Mouse (Mus musculus) small intestine, adult 2 months (tissue): Measurements from ENCODE around the gene Muc5ac. TPM values are rescaled to one million over a fixed set of nuclear protein-coding genes. Genes with fewer than 3 reads are reported as not detected.
"Not testable (repeated sequence)": the region's sequence is repeated elsewhere in the genome, so short reads cannot be mapped to it uniquely, and the experiment has no call there.

Source experiments
- H3K27ac ChIP-seq: fragments of 200-500 bp; 2 replicates; pipeline ENCODE4 v1.5.1; 2012; ENCODE audit warnings: low read depth, low read length, control low read depth, inconsistent platforms; ENCODE audit not compliant: insufficient read depth
- H3K27me3 ChIP-seq: fragments of 200-500 bp; 2 replicates; pipeline ENCODE4 v1.6.1; 2012; ENCODE audit warnings: mild to moderate bottlenecking, moderate library complexity, low read length, inconsistent platforms; ENCODE audit not compliant: control insufficient read depth, insufficient read depth
- H3K36me3 ChIP-seq: fragments of 200-500 bp; 2 replicates; pipeline ENCODE4 v1.6.1; 2012; ENCODE audit warnings: mild to moderate bottlenecking, low read length, control low read depth, inconsistent platforms; ENCODE audit not compliant: control insufficient read depth, insufficient read depth
- H3K4me1 ChIP-seq: fragments of 200-500 bp; 2 replicates; pipeline ENCODE4 v1.6.1; 2012; ENCODE audit warnings: low read length, inconsistent platforms, mixed read lengths; ENCODE audit not compliant: control insufficient read depth, insufficient read depth, insufficient read length
- H3K4me3 ChIP-seq: fragments of 200-500 bp; 2 replicates; pipeline ENCODE4 v1.5.1; 2012; ENCODE audit warnings: low read depth, mild to moderate bottlenecking, control low read depth, inconsistent platforms, low read length, moderate library complexity
- CTCF ChIP-seq: fragments of 200-500 bp; IDR thresholded peaks from 2 replicates; pipeline ENCODE4 v1.5.1; 2012; ENCODE audit warnings: low read depth, mild to moderate bottlenecking, control low read depth, inconsistent platforms, low read length, moderate library complexity, mixed read lengths; ENCODE audit not compliant: insufficient replicate concordance, insufficient read length; ENCODE audit errors: extremely low read depth
- POLR2A ChIP-seq: fragments of 200-500 bp; IDR thresholded peaks from 2 replicates; pipeline ENCODE4 v1.6.1; 2012; ENCODE audit warnings: low read depth, mild to moderate bottlenecking, control low read depth, inconsistent platforms, low read length, moderate library complexity
- WGBS: fragments of 180-500 bp; shearing (Covaris S2); methylation state at CpG from one replicate; pipeline ENCODE4 v1.1.7; 2018; 5-methylcytosine and 5-hydroxymethylcytosine counted together
- polyA plus RNA-seq: library from polyadenylated mRNA; depleted of rRNA; stranded (reverse); fragments of >200 nt; gene quantifications from 2 replicates; pipeline ENCODE4 v1.2.3, GENCODE M21; 2012

The Muc5ac gene
- polyA plus RNA-seq, 1 experiment = 0.48 TPM

- no peak overlapping the region for H3K27ac ChIP-seq
- no peak overlapping the region for H3K4me3 ChIP-seq
- peaks cover 12% of the 10 kb centered on the region; the same call in 1 of the 2 replicates for H3K4me1 ChIP-seq
- TF ChIP-seq CTCF (no peak), POLR2A (no peak)
- WGBS = 44% methylated on average over 1 of the region's 1 CpGs
- no peaks in the 10 kb centered on the region for H3K27me3 ChIP-seq
- H3K36me3 ChIP-seq = no peaks in the 10 kb centered on the region
These were observed 16.7 kb upstream of the Muc5ac start for GRCm38 (mm10) chr7:141772058-141772557.

- Histone ChIP-seq H3K27me3 (peaks cover 6% of the 10 kb centered on the region; the same call in 1 of the 2 replicates), H3K4me3 (no peak overlapping the region), H3K4me1 (peaks cover 12% of the 10 kb centered on the region; the same call in 1 of the 2 replicates), H3K36me3 (no peaks in the 10 kb centered on the region), H3K27ac (no peak overlapping the region)
- TF ChIP-seq CTCF (no peak), POLR2A (no peak)
- WGBS = 88% methylated on average over 2 of the region's 2 CpGs
These were observed 13.9 kb upstream of the Muc5ac start for GRCm38 (mm10) chr7:141774855-141775254.

- WGBS = 84% methylated on average over 5 of the region's 5 CpGs
- no peak for TF ChIP-seq CTCF
- TF ChIP-seq POLR2A = no peak
- H3K27ac ChIP-seq = no peak overlapping the region
- no peak overlapping the region for H3K4me3 ChIP-seq
- no peaks in the 10 kb centered on the region for H3K36me3 ChIP-seq
- peaks cover 3% of the 10 kb centered on the region; the same call in 1 of the 2 replicates for H3K4me1 ChIP-seq
- H3K27me3 ChIP-seq = peaks cover 6% of the 10 kb centered on the region; the same call in 1 of the 2 replicates
These were observed 12.6 kb upstream of the Muc5ac start for GRCm38 (mm10) chr7:141776199-141776598.

- Histone ChIP-seq H3K4me1 (no peaks in the 10 kb centered on the region), H3K27me3 (no peaks in the 10 kb centered on the region), H3K4me3 (no peak overlapping the region), H3K36me3 (no peaks in the 10 kb centered on the region), H3K27ac (no peak overlapping the region)
- no peak for TF ChIP-seq CTCF
- no peak for TF ChIP-seq POLR2A
- WGBS = 97% methylated on average over 1 of the region's 1 CpGs
These were observed 5.5 kb downstream of the Muc5ac start for GRCm38 (mm10) chr7:141794251-141794650.

GRCm38 (mm10) chr7:141803206-141803605 is 14.4 kb downstream of the Muc5ac start:
- Histone ChIP-seq H3K36me3 (no peaks in the 10 kb centered on the region), H3K4me1 (no peaks in the 10 kb centered on the region), H3K27ac (no peak overlapping the region), H3K27me3 (no peaks in the 10 kb centered on the region), H3K4me3 (no peak overlapping the region)
- 82% methylated on average over 7 of the region's 7 CpGs for WGBS
- TF ChIP-seq POLR2A (no peak), CTCF (no peak)

GRCm38 (mm10) chr7:141805384-141805783 is 16.6 kb downstream of the Muc5ac start:
- WGBS = 79% methylated on average over 7 of the region's 7 CpGs
- H3K27me3 ChIP-seq = no peaks in the 10 kb centered on the region
- TF ChIP-seq POLR2A (no peak), CTCF (no peak)
- no peaks in the 10 kb centered on the region for H3K36me3 ChIP-seq
- no peak overlapping the region for H3K27ac ChIP-seq
- H3K4me3 ChIP-seq = no peak overlapping the region
- no peaks in the 10 kb centered on the region for H3K4me1 ChIP-seq

- WGBS = no CpG with 5 or more reads among the region's 4 CpGs
- H3K36me3 ChIP-seq, H3K27ac ChIP-seq, H3K4me3 ChIP-seq, H3K27me3 ChIP-seq, H3K4me1 ChIP-seq: not testable (repeated sequence)
These were observed 19.1 kb downstream of the Muc5ac start for GRCm38 (mm10) chr7:141807823-141808222.

GRCm38 (mm10) chr7:141809933-141810332 is 21.2 kb downstream of the Muc5ac start:
- no CpG with 5 or more reads among the region's 4 CpGs for WGBS
- not testable (repeated sequence) for H3K4me1 ChIP-seq, H3K36me3 ChIP-seq, H3K27me3 ChIP-seq, H3K27ac ChIP-seq, H3K4me3 ChIP-seq
